ENCODE assay signal across 24 mouse cellular contexts in the genomic region with DNA sequence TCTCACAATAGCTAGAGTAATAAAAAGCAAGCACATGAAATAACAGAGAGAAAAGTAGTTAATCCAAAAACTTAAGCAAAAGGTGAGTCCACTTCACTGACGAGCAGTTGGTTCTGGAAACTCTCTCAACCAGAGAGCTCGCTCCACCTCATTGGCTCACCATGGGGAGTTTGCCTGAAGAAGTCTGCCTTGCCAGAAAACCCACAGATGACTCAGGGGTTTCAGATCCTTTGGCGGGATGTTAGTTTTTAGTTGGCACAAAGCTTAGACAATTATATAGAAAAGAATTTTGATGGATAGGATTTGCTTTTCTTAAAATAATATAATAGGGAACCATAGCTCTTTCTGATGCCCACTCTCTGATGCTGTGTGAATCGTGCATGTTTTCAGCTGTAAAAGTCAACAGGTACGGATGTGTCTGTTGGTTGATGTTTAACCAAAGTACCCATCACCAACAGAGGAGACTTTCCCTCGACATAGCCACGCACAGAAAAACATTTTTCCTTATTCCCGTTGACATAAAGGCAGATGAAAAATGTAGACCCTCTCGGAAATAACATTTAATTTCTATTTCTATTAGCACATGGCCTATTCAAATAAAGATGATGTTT.
DNase-seq lines count a peak whose midpoint lies in the region; ATAC-seq and TF ChIP-seq lines count a peak whose summit lies in the region.
"Had no signal": no experiment of that assay in that cellular context is flagged by ENCODE, and none has a peak within 500 bp of the region (broad histone marks: within the 10 kb centered on the region; RNA-seq: fewer than 3 reads in every experiment).

No protein-coding gene starts in this region.

- TF ChIP-seq CTCF in liver, postnatal 0 days (IDR thresholded peaks at IDR 0.05; ENCODE audit: low read depth), result no peak
- no peak for TF ChIP-seq CTCF in CH12.LX (conservative IDR thresholded peaks at IDR 0.05 in 1 of 2, IDR thresholded peaks at IDR 0.05 in 1 of 2; ENCODE audit: low read depth in 2 of 2, low read length in 2 of 2)

- TF ChIP-seq POLR2A in CH12.LX (IDR thresholded peaks at IDR 0.05; ENCODE audit: low read depth, low read length), result no peak

- WGBS in liver, postnatal 0 days (ENCODE audit: insufficient replicate concordance), result 62% methylated on average over 9 of the region's 9 CpGs

- H3K4me2 ChIP-seq in liver, postnatal 0 days (ENCODE audit: low read depth, low read length), result no peak overlapping the region
- 0 out of 2 replicates have a peak overlapping the region, but pooled peaks have one; percentile 0 for H3K4me2 ChIP-seq in CH12.LX (ENCODE audit: insufficient read depth, low read depth, poor library complexity, severe bottlenecking)
- H3K4me2 ChIP-seq: embryonic facial prominence, embryonic 13.5 days; forebrain, embryonic 12.5 days; forebrain, embryonic 15.5 days; heart, embryonic 13.5 days; hindbrain, embryonic 14.5 days had no signal

- in situ Hi-C loops in CH12.LX (cut with MboI; ENCODE audit: low pct_ligation_motif_present, low pct_unique_long_range_greater_than_20kb, low sequenced_read_pairs), result no loop called here

- H3K36me3 ChIP-seq in liver, postnatal 0 days (replicated peaks; ENCODE audit: insufficient read depth, low read length), result no peaks in the 10 kb centered on the region
- peaks cover 0 to 29% of the 10 kb centered on the region in 2 experiments for H3K36me3 ChIP-seq in CH12.LX (replicated peaks in 1 of 2; ENCODE audit: control insufficient read depth in 1 of 2, insufficient read depth in 1 of 2, low read length in 1 of 2)

- H3K79me2 ChIP-seq in CH12.LX (replicated peaks; ENCODE audit: control insufficient read depth, extremely low read depth, insufficient read depth, poor library complexity, severe bottlenecking), result no peaks in the 10 kb centered on the region

- ATAC-seq in liver, postnatal 0 days, result peak; percentile 56; the same call in 1 of the 2 replicates
- no peak for ATAC-seq in erythroid progenitor cell, adult 5-6 weeks (replicated peaks; ENCODE audit: low FRiP score, poor library complexity, severe bottlenecking)
- ATAC-seq: forebrain, embryonic 15.5 days; hindbrain, postnatal 0 days; Patski had no signal

- H3K9me3 ChIP-seq in liver, postnatal 0 days (ENCODE audit: low read length), result no peaks in the 10 kb centered on the region
- no peaks in the 10 kb centered on the region for H3K9me3 ChIP-seq in CH12.LX (replicated peaks; ENCODE audit: low read length)
- H3K9me3 ChIP-seq: embryonic facial prominence, embryonic 10.5 days; embryonic facial prominence, embryonic 13.5 days; forebrain, embryonic 12.5 days; forebrain, embryonic 15.5 days; heart, embryonic 10.5 days; heart, embryonic 13.5 days had no signal

- no peaks in the 10 kb centered on the region for H3K27me3 ChIP-seq in liver, postnatal 0 days (ENCODE audit: insufficient read depth, low read length)
- no peaks in the 10 kb centered on the region for H3K27me3 ChIP-seq in CH12.LX (replicated peaks)
- H3K27me3 ChIP-seq: embryonic facial prominence, embryonic 13.5 days; forebrain, embryonic 12.5 days; forebrain, embryonic 15.5 days; heart, embryonic 13.5 days; Patski had no signal

- H3K27ac ChIP-seq in liver, postnatal 0 days (ENCODE audit: low read depth), result peak overlapping the region; percentile 55
- no peak overlapping the region for H3K27ac ChIP-seq in CH12.LX (ENCODE audit: insufficient read depth, low read depth)
- H3K27ac ChIP-seq: embryonic facial prominence, embryonic 10.5 days; embryonic facial prominence, embryonic 13.5 days; forebrain, embryonic 12.5 days; forebrain, embryonic 15.5 days; heart, adult 2 months; heart, embryonic 10.5 days; heart, embryonic 13.5 days; hindbrain, embryonic 14.5 days; hindbrain, postnatal 0 days had no signal

- dilution Hi-C loops in CH12.LX (cut with MboI; ENCODE audit: extremely low pct_ligation_motif_present, extremely low pct_unique_long_range_greater_than_20kb, low sequenced_read_pairs), result no loop called here

- TF ChIP-seq EP300 in liver, postnatal 0 days (IDR thresholded peaks at IDR 0.05; ENCODE audit: low read depth), result no peak
- peak; percentile 91 for TF ChIP-seq EP300 in CH12.LX (IDR thresholded peaks at IDR 0.05; ENCODE audit: low read length)

- no peak for TF ChIP-seq RAD21 in CH12.LX (IDR thresholded peaks at IDR 0.05; ENCODE audit: low read depth, low read length)

- H3K4me3 ChIP-seq in liver, postnatal 0 days (ENCODE audit: low read depth, low read length), result no peak overlapping the region
- H3K4me3 ChIP-seq in CH12.LX (replicated peaks in 1 of 3; ENCODE audit: low read depth in 2 of 3, low read length in 2 of 3, poor library complexity in 1 of 3), result no peak overlapping the region
- H3K4me3 ChIP-seq: embryonic facial prominence, embryonic 10.5 days; embryonic facial prominence, embryonic 13.5 days; forebrain, embryonic 12.5 days; forebrain, embryonic 15.5 days; heart, adult 2 months; heart, embryonic 10.5 days; heart, embryonic 13.5 days had no signal

- no peak overlapping the region for H3K9ac ChIP-seq in liver, postnatal 0 days (replicated peaks)
- H3K9ac ChIP-seq in CH12.LX (ENCODE audit: insufficient read depth, low read depth), result no peak overlapping the region
- H3K9ac ChIP-seq: embryonic facial prominence, embryonic 13.5 days; forebrain, embryonic 12.5 days; forebrain, embryonic 15.5 days; heart, embryonic 13.5 days; hindbrain, embryonic 14.5 days had no signal

- no peaks in the 10 kb centered on the region for H3K4me1 ChIP-seq in liver, postnatal 0 days (ENCODE audit: insufficient read depth)
- H3K4me1 ChIP-seq in CH12.LX (ENCODE audit: control insufficient read depth in 1 of 2, insufficient read depth in 2 of 2), result peaks cover 4 to 25% of the 10 kb centered on the region in 2 experiments
- H3K4me1 ChIP-seq: embryonic facial prominence, embryonic 10.5 days; embryonic facial prominence, embryonic 13.5 days; forebrain, embryonic 12.5 days; forebrain, embryonic 15.5 days; heart, embryonic 10.5 days had no signal

- DNase-seq in liver, postnatal 0 days, result no peak
- DNase-seq in liver (no peak), CH12.LX (ENCODE audit: extremely low read depth) (peak; percentile 77)
- peak; percentile 81 for DNase-seq in brain, adult 2 months (ENCODE audit: low read depth, low spot score)
- DNase-seq in cerebellum, adult 9-11 months, result no peak
- no peak for DNase-seq in adrenal gland, postnatal 36 days
- DNase-seq: adrenal gland, postnatal 10 days; B cell, adult 2 months; cerebellum, adult 9-10 months; gastrocnemius, postnatal 25 days; heart, adult 2 months; heart, postnatal 14 days; heart, postnatal 4 days; kidney, adult 9 months had no signal

TF ChIP-seq in CH12.LX, 34 proteins besides CTCF, POLR2A, EP300 and RAD21:
- TF ChIP-seq BHLHE40 (IDR thresholded peaks at IDR 0.05; ENCODE audit: low read depth, low read length) (peak; percentile 30; the same call in 1 of the 2 replicates), KAT2A (IDR thresholded peaks at IDR 0.05; ENCODE audit: insufficient replicate concordance, low read length) (no peak), JUND (conservative IDR thresholded peaks at IDR 0.05; ENCODE audit: low read depth, low read length) (peak; percentile 79), ZKSCAN1 (IDR thresholded peaks at IDR 0.05; ENCODE audit: borderline replicate concordance, low read depth, low read length) (no peak), TCF12 (IDR thresholded peaks at IDR 0.05; ENCODE audit: low read depth, low read length) (no peak), ZC3H11A (IDR thresholded peaks at IDR 0.05; ENCODE audit: low read depth, low read length) (no peak), JUN (IDR thresholded peaks at IDR 0.05; ENCODE audit: insufficient read depth, low read depth, low read length) (peak; percentile 73), ZMIZ1 (IDR thresholded peaks at IDR 0.05; ENCODE audit: low read depth, low read length) (no peak), SMC3 (IDR thresholded peaks at IDR 0.05; ENCODE audit: low read depth, low read length) (no peak), CHD2 (IDR thresholded peaks at IDR 0.05; ENCODE audit: low read length) (no peak), RCOR1 (conservative IDR thresholded peaks at IDR 0.05; ENCODE audit: low read depth, low read length) (0 out of 2 replicates have a peak, but pooled peaks have one; percentile 42), USF2 (conservative IDR thresholded peaks at IDR 0.05; ENCODE audit: low read depth, low read length) (no peak), MXI1 (IDR thresholded peaks at IDR 0.05; ENCODE audit: low read depth, low read length) (no peak), ELF1 (IDR thresholded peaks at IDR 0.05; ENCODE audit: low read depth, low read length) (no peak), ETS1 (conservative IDR thresholded peaks at IDR 0.05; ENCODE audit: low read depth, low read length) (peak; percentile 49; the same call in 1 of the 2 replicates), MAFK (IDR thresholded peaks at IDR 0.05; ENCODE audit: insufficient replicate concordance, low read length) (0 out of 2 replicates have a peak, but pooled peaks have one; percentile 47), NRF1 (IDR thresholded peaks at IDR 0.05; ENCODE audit: low read depth, low read length) (no peak), PAX5 (IDR thresholded peaks at IDR 0.05; ENCODE audit: low read length) (no peak), IRF4 (IDR thresholded peaks at IDR 0.05; ENCODE audit: low read depth, low read length) (peak; percentile 85), NELFE (IDR thresholded peaks at IDR 0.05; ENCODE audit: low read depth, low read length) (no peak), HCFC1 (IDR thresholded peaks at IDR 0.05; ENCODE audit: low read depth, low read length) (no peak), GABPA (IDR thresholded peaks at IDR 0.05; ENCODE audit: insufficient replicate concordance, low read depth, low read length) (no peak)

Comparison
In these comparisons a context has a peak if more than half of its experiments do, and no peak if none do; other contexts are left out.
1. DNase-seq: peak in CH12.LX (single experiment) and brain, adult 2 months (single experiment); none in liver, postnatal 0 days (single experiment), liver (single experiment), cerebellum, adult 9-11 months (single experiment) and adrenal gland, postnatal 36 days (0 of 2).